Mouse (Mus musculus) CH12.LX (cell line): Measurements from ENCODE around the gene Robo1. TPM values are rescaled to one million over a fixed set of nuclear protein-coding genes. Genes with fewer than 3 reads are reported as not detected.

Experiments
- DNase-seq: peaks from one replicate; pipeline ENCODE4 v3.0.0-alpha.2; 2013; ENCODE audit errors: extremely low read depth
- H3K27ac ChIP-seq: 2 replicates; pipeline ENCODE4 v1.5.1; 2012; ENCODE audit warnings: low read depth, mild to moderate bottlenecking, control low read depth, moderate library complexity; ENCODE audit not compliant: insufficient read depth
- H3K27me3 ChIP-seq: replicated peaks from 2 replicates; pipeline ENCODE3; 2012; ENCODE audit warnings: inconsistent platforms
- H3K36me3 ChIP-seq, 2 experiments: replicated peaks in 1 of 2; 2 replicates each; pipeline versions ENCODE3 to v1.6.1; 2012; ENCODE audit warnings: inconsistent platforms in 1 of 2, low read length in 1 of 2, mild to moderate bottlenecking in 1 of 2, mixed read lengths in 1 of 2, moderate library complexity in 1 of 2; ENCODE audit not compliant: control insufficient read depth in 1 of 2, insufficient read depth in 1 of 2
- H3K4me1 ChIP-seq, 2 experiments: 2 replicates each; pipeline ENCODE4 v1.6.1; 2012; ENCODE audit warnings: inconsistent platforms in 1 of 2, moderate library complexity in 1 of 2; ENCODE audit not compliant: insufficient read depth in 2 of 2, control insufficient read depth in 1 of 2
- H3K4me2 ChIP-seq: 2 replicates; pipeline ENCODE4 v1.6.1; 2012; ENCODE audit warnings: low read depth, mild to moderate bottlenecking, control low read depth; ENCODE audit not compliant: poor library complexity, insufficient read depth, severe bottlenecking
- H3K4me3 ChIP-seq, 3 experiments: fragments of 150-350 bp in 1 of 3; sonication (generic) in 1 of 3; replicated peaks in 1 of 3; 2 replicates each; pipeline versions ENCODE3 to v1.5.1; 2011 to 2012; ENCODE audit warnings: low read depth in 2 of 3, low read length in 2 of 3, mild to moderate bottlenecking in 2 of 3, moderate library complexity in 2 of 3, control low read depth in 1 of 3, improper control_type of control experiment in 1 of 3, inconsistent platforms in 1 of 3, mixed read lengths in 1 of 3; ENCODE audit not compliant: poor library complexity in 1 of 3
- H3K79me2 ChIP-seq: replicated peaks from 2 replicates; pipeline ENCODE4 v1.6.1; 2012; ENCODE audit warnings: mild to moderate bottlenecking, moderate library complexity; ENCODE audit not compliant: control insufficient read depth, poor library complexity, insufficient read depth, severe bottlenecking; ENCODE audit errors: extremely low read depth
- H3K9ac ChIP-seq: 2 replicates; pipeline ENCODE4 v1.6.1; 2012; ENCODE audit warnings: low read depth, mild to moderate bottlenecking, control low read depth, moderate library complexity; ENCODE audit not compliant: insufficient read depth
- H3K9me3 ChIP-seq: replicated peaks from 2 replicates; pipeline ENCODE3; 2012; ENCODE audit warnings: low read length, inconsistent platforms, mixed read lengths
- BHLHE40 ChIP-seq: IDR thresholded peaks from 2 replicates; pipeline ENCODE4 v1.6.1; 2011; ENCODE audit warnings: mild to moderate bottlenecking, low read depth, low read length, improper control_type of control experiment
- CHD1 ChIP-seq: IDR thresholded peaks from 2 replicates; pipeline ENCODE4 v1.6.1; 2012; ENCODE audit warnings: low read depth, low read length, improper control_type of control experiment, inconsistent platforms
- CHD2 ChIP-seq: IDR thresholded peaks from 2 replicates; pipeline ENCODE4 v1.6.1; 2011; ENCODE audit warnings: low read length, improper control_type of control experiment
- E2F4 ChIP-seq: IDR thresholded peaks from 2 replicates; pipeline ENCODE4 v1.6.1; 2011; ENCODE audit warnings: low read depth, low read length, improper control_type of control experiment; ENCODE audit not compliant: insufficient replicate concordance
- ELF1 ChIP-seq: IDR thresholded peaks from 2 replicates; pipeline ENCODE4 v1.6.1; 2014; ENCODE audit warnings: low read depth, mild to moderate bottlenecking, inconsistent platforms, low read length, improper control_type of control experiment
- GABPA ChIP-seq: IDR thresholded peaks from 2 replicates; pipeline ENCODE4 v1.6.1; 2012; ENCODE audit warnings: low read depth, low read length, improper control_type of control experiment, inconsistent platforms; ENCODE audit not compliant: insufficient replicate concordance
- HCFC1 ChIP-seq: IDR thresholded peaks from 2 replicates; pipeline ENCODE4 v1.6.1; 2012; ENCODE audit warnings: low read depth, mild to moderate bottlenecking, inconsistent platforms, low read length, improper control_type of control experiment
- JUN ChIP-seq: IDR thresholded peaks from 2 replicates; pipeline ENCODE4 v1.6.1; 2011; ENCODE audit warnings: low read depth, mild to moderate bottlenecking, low read length, improper control_type of control experiment, moderate library complexity; ENCODE audit not compliant: insufficient read depth
- KAT2A ChIP-seq: IDR thresholded peaks from 2 replicates; pipeline ENCODE4 v1.6.1; 2012; ENCODE audit warnings: low read length, improper control_type of control experiment, inconsistent platforms; ENCODE audit not compliant: insufficient replicate concordance
- MAFK ChIP-seq: IDR thresholded peaks from 2 replicates; pipeline ENCODE4 v1.6.1; 2011; ENCODE audit warnings: low read length, improper control_type of control experiment; ENCODE audit not compliant: insufficient replicate concordance
- MEF2A ChIP-seq: IDR thresholded peaks from 2 replicates; pipeline ENCODE4 v1.6.1; 2014; ENCODE audit warnings: low read depth, mild to moderate bottlenecking, inconsistent platforms, low read length, improper control_type of control experiment, borderline replicate concordance
- MXI1 ChIP-seq: IDR thresholded peaks from 2 replicates; pipeline ENCODE4 v1.6.1; 2011; ENCODE audit warnings: mild to moderate bottlenecking, low read depth, low read length, improper control_type of control experiment
- MYC ChIP-seq: IDR thresholded peaks from 2 replicates; pipeline ENCODE4 v1.6.1; 2011; ENCODE audit warnings: low read depth, mild to moderate bottlenecking, improper control_type of control experiment, low read length
- NELFE ChIP-seq: IDR thresholded peaks from 2 replicates; pipeline ENCODE4 v1.6.1; 2011; ENCODE audit warnings: low read depth, low read length, improper control_type of control experiment
- NRF1 ChIP-seq: IDR thresholded peaks from 2 replicates; pipeline ENCODE4 v1.6.1; 2014; ENCODE audit warnings: low read depth, mild to moderate bottlenecking, inconsistent platforms, low read length, improper control_type of control experiment, moderate library complexity
- POLR2A ChIP-seq: IDR thresholded peaks from 2 replicates; pipeline ENCODE4 v1.6.1; 2011; ENCODE audit warnings: low read depth, mild to moderate bottlenecking, improper control_type of control experiment, low read length
- POLR2AphosphoS2 ChIP-seq: IDR thresholded peaks from 2 replicates; pipeline ENCODE4 v1.6.1; 2011; ENCODE audit warnings: low read depth, low read length, improper control_type of control experiment
- RCOR1 ChIP-seq: conservative IDR thresholded peaks from 2 replicates; pipeline ENCODE4 v1.6.1; 2012; ENCODE audit warnings: low read depth, mild to moderate bottlenecking, inconsistent platforms, low read length, improper control_type of control experiment
- SIN3A ChIP-seq: IDR thresholded peaks from 2 replicates; pipeline ENCODE4 v1.6.1; 2012; ENCODE audit warnings: low read length, improper control_type of control experiment, inconsistent platforms
- SMC3 ChIP-seq: IDR thresholded peaks from 2 replicates; pipeline ENCODE4 v1.6.1; 2011; ENCODE audit warnings: low read depth, low read length, improper control_type of control experiment
- TBP ChIP-seq: conservative IDR thresholded peaks from 2 replicates; pipeline ENCODE4 v1.6.1; 2011; ENCODE audit warnings: low read depth, low read length, improper control_type of control experiment
- TCF12 ChIP-seq: IDR thresholded peaks from 2 replicates; pipeline ENCODE4 v1.6.1; 2014; ENCODE audit warnings: low read depth, mild to moderate bottlenecking, inconsistent platforms, low read length, improper control_type of control experiment
- UBTF ChIP-seq: IDR thresholded peaks from 2 replicates; pipeline ENCODE4 v1.6.1; 2012; ENCODE audit warnings: low read depth, mild to moderate bottlenecking, inconsistent platforms, low read length, improper control_type of control experiment, moderate library complexity
- USF2 ChIP-seq: conservative IDR thresholded peaks from 2 replicates; pipeline ENCODE4 v1.6.1; 2011; ENCODE audit warnings: low read depth, low read length, improper control_type of control experiment
- ZC3H11A ChIP-seq: IDR thresholded peaks from 2 replicates; pipeline ENCODE4 v1.6.1; 2012; ENCODE audit warnings: low read depth, mild to moderate bottlenecking, inconsistent platforms, low read length, improper control_type of control experiment
- ZKSCAN1 ChIP-seq: IDR thresholded peaks from 2 replicates; pipeline ENCODE4 v1.6.1; 2012; ENCODE audit warnings: low read depth, inconsistent platforms, low read length, improper control_type of control experiment, borderline replicate concordance
- ZNF384 ChIP-seq: IDR thresholded peaks from 2 replicates; pipeline ENCODE4 v1.6.1; 2012; ENCODE audit warnings: low read depth, low read length, improper control_type of control experiment, inconsistent platforms
- dilution Hi-C: fragments of 300-500 bp; cut with MboI; formaldehyde crosslinking; loops from 2 replicates; pipeline ENCODE4 v1.14.3; 2020; ENCODE audit warnings: low sequenced_read_pairs; ENCODE audit not compliant: extremely low pct_unique_long_range_greater_than_20kb, extremely low pct_ligation_motif_present
- in situ Hi-C: fragments of 300-500 bp; cut with MboI; formaldehyde crosslinking; loops from 3 replicates; pipeline ENCODE4 v1.14.3; 2019; ENCODE audit warnings: low sequenced_read_pairs, low pct_ligation_motif_present, low pct_unique_long_range_greater_than_20kb, mixed read lengths
- polyA plus RNA-seq: library from polyadenylated mRNA; unstranded; fragments of >175 nt; gene quantifications from 2 replicates; pipeline ENCODE4 v1.2.1, GENCODE M21; 2012; ENCODE audit warnings: low read depth; ENCODE audit not compliant: insufficient read length
- total RNA-seq, 2 experiments: library from RNA; depleted of rRNA; stranded (reverse); fragments of 300-350 nt in 1 of 2; fragments of >200 nt in 1 of 2; gene quantifications; 2 replicates each; pipeline ENCODE4 v1.2.3; 2012 to 2014

Gene Robo1
- total and polyA plus RNA-seq, 3 experiments, result not detected

GRCm38 (mm10) chr16:73072047-73072446 is 763.9 kb downstream of the Robo1 start:
- no peaks in the 10 kb centered on the region for H3K79me2 ChIP-seq
- DNase-seq, result no peak
- no peak overlapping the region for H3K4me2 ChIP-seq
- no peak overlapping the region for H3K4me3 ChIP-seq
- H3K9ac ChIP-seq, result no peak overlapping the region
- no peak for TF ChIP-seq ZC3H11A
- H3K9me3 ChIP-seq, result peaks cover 66% of the 10 kb centered on the region
- no peaks in the 10 kb centered on the region for H3K4me1 ChIP-seq
- no peaks in the 10 kb centered on the region for H3K36me3 ChIP-seq
- in situ Hi-C loops (no loop called here), dilution Hi-C loops (no loop called here)
- no peaks in the 10 kb centered on the region for H3K27me3 ChIP-seq
- H3K27ac ChIP-seq, result no peak overlapping the region

GRCm38 (mm10) chr16:73072883-73073282 is 764.8 kb downstream of the Robo1 start:
- in situ Hi-C loops (no loop called here), dilution Hi-C loops (no loop called here)

GRCm38 (mm10) chr16:73082420-73082819 is 774.3 kb downstream of the Robo1 start:
- no peak overlapping the region for H3K4me3 ChIP-seq
- peaks cover 67% of the 10 kb centered on the region for H3K9me3 ChIP-seq
- no peak overlapping the region for H3K27ac ChIP-seq
- no peaks in the 10 kb centered on the region for H3K36me3 ChIP-seq
- dilution Hi-C loops, result no loop called here
- no peaks in the 10 kb centered on the region for H3K4me1 ChIP-seq
- TF ChIP-seq MYC (no peak), SMC3 (no peak), CHD1 (no peak), HCFC1 (no peak), ZNF384 (no peak), TBP (no peak), GABPA (no peak), JUN (no peak), MXI1 (no peak), MEF2A (no peak), CHD2 (no peak), POLR2A (no peak), SIN3A (no peak), NELFE (no peak), ZKSCAN1 (no peak), UBTF (no peak), RCOR1 (no peak)
- DNase-seq, result no peak
- H3K9ac ChIP-seq, result no peak overlapping the region
- H3K4me2 ChIP-seq, result no peak overlapping the region
- no peaks in the 10 kb centered on the region for H3K27me3 ChIP-seq
- no peaks in the 10 kb centered on the region for H3K79me2 ChIP-seq
- in situ Hi-C loops, result no loop called here

More at GRCm38 (mm10) chr16:73072883-73073282, 764.8 kb downstream of the Robo1 start:
- Histone ChIP-seq H3K27me3 (no peaks in the 10 kb centered on the region), H3K9me3 (peaks cover 67% of the 10 kb centered on the region), H3K79me2 (no peaks in the 10 kb centered on the region), H3K36me3 (no peaks in the 10 kb centered on the region), H3K4me3 (no peak overlapping the region), H3K9ac (no peak overlapping the region), H3K4me1 (no peaks in the 10 kb centered on the region), H3K27ac (no peak overlapping the region), H3K4me2 (no peak overlapping the region)
- no peak for DNase-seq
- TF ChIP-seq BHLHE40 (no peak), ZKSCAN1 (no peak), ELF1 (no peak), KAT2A (no peak), TCF12 (no peak), MAFK (no peak), USF2 (no peak), NRF1 (no peak), E2F4 (no peak), NELFE (no peak), MYC (no peak), UBTF (no peak), POLR2AphosphoS2 (no peak), SMC3 (no peak), JUN (no peak), SIN3A (no peak)
